Mouse (Mus musculus): ENCODE measurements around the gene Gsg1l.

The Gsg1l gene

GRCm38 (mm10) chr7:126080949-126081654, 1.1 kb downstream of the Gsg1l start:
- no peak for DNase-seq (ENCODE audit: low spot score)

GRCm38 (mm10) chr7:126076935-126077334, 5.3 kb downstream of the Gsg1l start:
- no peak for DNase-seq (ENCODE audit: low spot score)

- no peak for DNase-seq (ENCODE audit: low spot score)
These were observed 7.2 kb downstream of the Gsg1l start for GRCm38 (mm10) chr7:126075058-126075457.

- no peak for DNase-seq (ENCODE audit: low spot score)
These were observed 11.9 kb downstream of the Gsg1l start for GRCm38 (mm10) chr7:126070321-126070720.

- DNase-seq (ENCODE audit: low spot score): no peak
These were observed 15.4 kb downstream of the Gsg1l start for GRCm38 (mm10) chr7:126066777-126067176.

- no peak for DNase-seq (ENCODE audit: low spot score)
These were observed 16.9 kb downstream of the Gsg1l start for GRCm38 (mm10) chr7:126065243-126065876.

- no peak for DNase-seq (ENCODE audit: low spot score)
These were observed 20.0 kb downstream of the Gsg1l start for GRCm38 (mm10) chr7:126062228-126062627.

- DNase-seq (ENCODE audit: low spot score): no peak
These were observed 23.3 kb downstream of the Gsg1l start for GRCm38 (mm10) chr7:126058918-126059317.

- no peak for DNase-seq (ENCODE audit: low spot score)
These were observed 24.8 kb downstream of the Gsg1l start for GRCm38 (mm10) chr7:126057332-126057914.

- no peak for DNase-seq (ENCODE audit: low spot score)
These were observed 27.6 kb downstream of the Gsg1l start for GRCm38 (mm10) chr7:126054574-126054973.

- DNase-seq (ENCODE audit: low spot score): no peak
These were observed 28.6 kb downstream of the Gsg1l start for GRCm38 (mm10) chr7:126053618-126054017.

GRCm38 (mm10) chr7:126051910-126052309, 30.3 kb downstream of the Gsg1l start:
- peak; percentile 44 for DNase-seq (ENCODE audit: low spot score)

- no peak for DNase-seq (ENCODE audit: low spot score)
These were observed 37.1 kb downstream of the Gsg1l start for GRCm38 (mm10) chr7:126045077-126045476.

GRCm38 (mm10) chr7:126042306-126042705, 39.9 kb downstream of the Gsg1l start:
- DNase-seq (ENCODE audit: low spot score): no peak

- no peak for DNase-seq (ENCODE audit: low spot score)
These were observed 41.3 kb downstream of the Gsg1l start for GRCm38 (mm10) chr7:126040794-126041526.

- DNase-seq (ENCODE audit: low spot score): no peak
These were observed 42.4 kb downstream of the Gsg1l start for GRCm38 (mm10) chr7:126039847-126040246.

GRCm38 (mm10) chr7:126039247-126039835, 42.9 kb downstream of the Gsg1l start:
- DNase-seq (ENCODE audit: low spot score): no peak

- no peak for DNase-seq (ENCODE audit: low spot score)
These were observed 43.6 kb downstream of the Gsg1l start for GRCm38 (mm10) chr7:126038366-126039246.

GRCm38 (mm10) chr7:126035332-126035731, 46.9 kb downstream of the Gsg1l start:
- DNase-seq (ENCODE audit: low spot score): no peak

GRCm38 (mm10) chr7:126032776-126033209, 49.4 kb downstream of the Gsg1l start:
- DNase-seq (ENCODE audit: low spot score): no peak

- DNase-seq (ENCODE audit: low spot score): no peak
These were observed 49.9 kb downstream of the Gsg1l start for GRCm38 (mm10) chr7:126032365-126032755.
